Mouse (Mus musculus): Measurements from ENCODE around the gene Vwa8.
"Not testable (repeated sequence)": the region's sequence is repeated elsewhere in the genome, so short reads cannot be mapped to it uniquely, and the experiment has no call there.

The Vwa8 gene

DNA sequence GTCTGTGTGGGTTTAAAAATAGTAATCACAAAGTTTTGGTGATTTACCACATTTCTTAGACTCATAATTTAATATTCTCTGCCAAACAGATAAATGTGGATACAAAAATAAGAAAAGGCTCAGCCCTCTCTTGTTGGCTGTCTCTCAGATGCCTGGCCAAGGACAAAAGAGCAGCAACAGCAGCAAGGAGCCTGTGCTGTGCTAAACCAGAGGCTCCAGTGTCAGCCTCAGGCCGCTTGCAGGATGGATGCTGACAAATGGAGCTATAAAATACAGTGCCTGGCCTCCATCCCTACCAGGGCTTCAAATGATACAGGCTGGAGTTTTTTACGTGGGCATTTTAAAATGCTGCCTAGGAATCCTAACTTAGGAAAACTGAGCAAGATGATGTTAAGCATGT, 134.3 kb downstream of the Vwa8 start:
- DNase-seq (ENCODE audit: low spot score in 2 of 2): no peak

- DNase-seq (ENCODE audit: low spot score in 2 of 2): peak in 1 of 2 experiments; percentile 21
These were observed 135.4 kb downstream of the Vwa8 start for GRCm38 (mm10) chr14:78984296-78984695.

DNA sequence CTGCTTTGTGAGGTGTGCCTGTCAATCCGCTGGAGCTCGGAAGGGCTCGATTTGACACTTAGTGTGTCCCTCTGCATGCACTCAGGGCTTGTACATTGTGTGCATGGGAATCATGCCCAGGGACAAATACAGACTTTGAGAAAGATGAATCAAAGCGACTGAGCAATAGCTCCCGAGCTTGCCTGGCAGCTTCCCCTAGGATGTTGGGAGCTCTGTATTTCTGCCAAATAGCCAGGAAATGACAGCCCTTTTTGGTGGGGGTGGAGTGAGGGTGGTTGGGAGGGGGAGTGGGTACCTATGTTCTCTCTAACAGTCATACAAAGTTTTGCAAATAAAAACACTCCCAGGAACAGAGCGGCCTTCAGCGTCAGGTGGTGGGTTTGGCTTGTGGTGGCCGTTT, 138.7 kb downstream of the Vwa8 start:
- peak in 1 of 2 experiments; percentile 13 for DNase-seq (ENCODE audit: low spot score in 2 of 2)

- DNase-seq (ENCODE audit: low spot score in 2 of 2): no peak
These were observed 143.6 kb downstream of the Vwa8 start for GRCm38 (mm10) chr14:78992456-78992855.

GRCm38 (mm10) chr14:78993515-78993914, 144.7 kb downstream of the Vwa8 start:
- DNase-seq (ENCODE audit: low spot score in 2 of 2): no peak

- no peak for DNase-seq (ENCODE audit: low spot score in 2 of 2)
These were observed 147.5 kb downstream of the Vwa8 start for GRCm38 (mm10) chr14:78996359-78996758.

GRCm38 (mm10) chr14:79003576-79003975, 154.7 kb downstream of the Vwa8 start:
- DNase-seq (ENCODE audit: low spot score in 2 of 2): no peak

- not testable (repeated sequence) for DNase-seq (ENCODE audit: low spot score in 2 of 2)
These were observed 168.9 kb downstream of the Vwa8 start for GRCm38 (mm10) chr14:79017710-79018109.

- no peak for DNase-seq (ENCODE audit: low spot score in 2 of 2)
These were observed 169.7 kb downstream of the Vwa8 start for GRCm38 (mm10) chr14:79018564-79018963.

DNA sequence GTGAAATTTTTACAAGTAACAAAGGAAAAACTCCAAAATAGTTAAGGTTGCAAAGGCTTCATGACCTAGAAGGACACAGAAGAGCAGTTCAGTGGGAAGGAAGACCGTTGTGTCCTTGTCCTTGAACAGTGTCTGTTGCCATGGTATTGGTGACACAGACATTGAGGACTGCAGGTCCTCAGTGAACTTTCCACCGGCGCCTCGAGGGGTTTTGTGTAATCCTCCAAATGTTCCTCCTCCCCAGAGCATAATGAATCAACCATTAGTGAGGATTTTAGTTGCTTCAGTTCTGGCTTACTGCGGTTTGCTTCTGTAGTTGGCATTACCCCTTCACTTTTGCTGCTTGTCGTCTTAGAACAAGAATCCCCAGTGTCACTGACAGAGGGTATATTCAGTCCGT, 172.9 kb downstream of the Vwa8 start:
- no peak for DNase-seq (ENCODE audit: low spot score in 2 of 2)

GRCm38 (mm10) chr14:79028996-79029575, 180.2 kb downstream of the Vwa8 start:
- DNase-seq (ENCODE audit: low spot score in 2 of 2): no peak

DNA sequence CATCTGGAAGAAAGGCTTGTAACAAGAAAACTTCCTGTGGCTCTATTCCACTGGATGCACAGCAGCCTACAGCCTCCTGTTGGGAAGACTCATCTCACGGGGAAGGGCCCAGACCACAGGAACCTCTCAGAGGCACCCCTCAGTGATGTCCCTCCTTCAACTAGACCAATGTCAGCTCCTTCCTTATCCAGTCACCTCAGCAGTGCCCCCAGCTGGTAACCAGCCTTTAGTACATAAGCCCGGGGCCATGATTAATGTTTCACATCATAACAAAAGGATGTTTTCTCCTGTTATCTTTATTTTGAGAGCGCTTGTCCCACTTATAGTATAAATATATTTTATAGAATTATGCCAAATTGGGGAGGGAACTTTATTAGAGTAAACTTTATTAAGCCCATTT, 181.9 kb downstream of the Vwa8 start:
- DNase-seq (ENCODE audit: low spot score in 2 of 2): no peak

DNA sequence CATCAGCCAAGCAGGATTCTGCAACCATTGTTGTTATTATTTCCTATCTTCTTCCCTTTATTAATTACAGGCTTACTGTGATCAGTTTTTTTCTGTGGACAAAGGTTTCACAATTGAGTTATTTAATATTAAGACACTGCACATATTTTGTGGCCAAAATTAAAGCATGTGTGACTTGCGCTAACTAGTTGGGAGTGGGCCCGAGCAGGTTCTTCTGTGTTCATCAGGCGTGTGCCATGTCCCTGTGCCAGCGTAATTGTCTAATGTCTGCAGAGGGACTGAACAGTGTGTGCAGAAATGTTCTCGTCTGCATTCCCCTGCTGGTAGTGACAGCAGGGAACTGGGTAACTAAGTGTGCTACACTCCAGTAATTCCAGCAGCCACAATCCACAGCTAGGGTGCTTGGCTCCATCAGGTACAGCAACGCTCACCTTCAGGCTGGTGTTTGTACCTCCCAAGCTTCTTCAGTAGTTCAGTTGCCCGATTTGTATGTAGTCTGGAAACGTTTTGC, 182.4 kb downstream of the Vwa8 start:
- no peak for DNase-seq (ENCODE audit: low spot score in 2 of 2)

GRCm38 (mm10) chr14:79033396-79033795, 184.5 kb downstream of the Vwa8 start:
- DNase-seq (ENCODE audit: low spot score in 2 of 2): no peak

DNA sequence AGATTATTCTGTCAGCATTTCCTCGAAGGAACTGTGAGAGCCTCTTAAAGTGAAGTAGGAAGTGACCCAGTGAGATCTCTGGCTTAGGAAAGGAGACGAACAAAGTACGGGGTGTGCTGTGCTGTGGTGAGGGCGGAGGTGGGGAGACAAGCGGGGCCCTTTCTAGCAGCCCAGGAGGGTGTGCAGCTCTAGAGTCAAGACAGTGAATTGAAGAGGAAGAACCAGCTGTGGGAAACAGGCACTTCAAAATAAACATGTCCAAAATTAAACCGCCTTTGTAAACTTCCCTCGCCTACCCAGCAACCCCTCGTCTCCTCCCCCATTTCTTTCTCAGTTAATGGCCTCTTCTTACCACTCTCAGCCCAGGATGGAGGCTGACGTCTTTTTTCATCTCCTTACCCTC, 185.7 kb downstream of the Vwa8 start:
- no peak for DNase-seq (ENCODE audit: low spot score in 2 of 2)

DNA sequence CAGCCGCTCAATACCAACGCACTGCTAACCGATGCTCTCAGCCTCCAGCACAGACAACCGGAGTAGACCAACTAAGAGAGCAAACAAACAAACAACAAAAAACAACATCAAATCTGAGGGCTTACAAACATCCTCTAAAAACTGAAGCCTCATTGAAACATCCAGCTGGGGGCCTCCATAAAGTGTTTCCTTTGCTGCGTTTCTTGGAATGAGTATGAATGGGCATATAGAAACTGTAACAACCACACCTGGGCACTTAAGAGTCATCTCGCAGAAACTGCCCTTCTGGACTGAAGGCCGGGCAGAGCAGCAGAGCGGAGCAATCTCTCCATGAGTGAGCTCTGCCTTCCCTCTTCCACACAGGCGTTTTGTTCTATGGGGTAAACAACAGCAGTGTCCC, 186.7 kb downstream of the Vwa8 start:
- no peak for DNase-seq (ENCODE audit: low spot score in 2 of 2)

- no peak for DNase-seq (ENCODE audit: low spot score in 2 of 2)
These were observed 198.3 kb downstream of the Vwa8 start for GRCm38 (mm10) chr14:79047186-79047585.

DNA sequence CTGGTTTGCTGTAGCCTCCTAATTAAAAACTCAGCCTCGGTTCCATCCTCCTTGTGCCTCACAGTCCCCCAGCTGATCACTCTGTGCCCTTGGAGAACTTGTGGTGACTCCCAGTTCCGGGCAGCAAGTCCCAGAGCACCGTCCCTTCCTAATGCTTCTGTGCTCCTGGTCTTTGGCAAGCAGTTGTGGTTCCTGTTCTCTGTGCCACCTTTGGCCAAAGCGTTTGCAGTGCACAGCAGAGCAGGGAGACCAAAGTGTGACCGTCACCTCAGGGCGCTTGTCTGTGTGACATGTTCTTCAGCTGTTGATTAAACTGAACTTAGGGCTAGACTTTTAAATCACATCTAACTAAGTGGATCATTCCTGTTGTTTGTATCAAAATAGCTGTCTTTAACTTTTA, 199.1 kb downstream of the Vwa8 start:
- no peak for DNase-seq (ENCODE audit: low spot score in 2 of 2)

DNA sequence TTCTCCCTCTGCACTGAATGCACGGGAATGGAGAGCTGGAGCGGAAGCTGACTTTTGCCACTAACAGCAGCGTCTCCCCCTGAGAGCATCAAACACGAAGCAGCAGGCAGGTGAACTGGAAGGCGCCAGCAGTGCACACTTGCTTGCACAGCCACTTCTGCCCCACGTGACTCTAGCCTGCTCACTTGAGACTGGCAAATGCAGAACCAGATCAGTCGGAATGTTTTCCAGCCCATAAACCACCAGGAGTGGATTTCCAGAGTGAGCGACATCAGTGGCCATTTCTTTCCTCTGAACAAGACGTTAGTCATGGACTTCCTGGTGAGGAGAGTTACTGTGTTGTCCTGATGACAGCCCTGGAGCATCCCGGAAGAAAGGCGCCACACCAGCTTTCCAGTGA, 200.7 kb downstream of the Vwa8 start:
- DNase-seq (ENCODE audit: low spot score in 2 of 2): no peak

- peak in 1 of 2 experiments; percentile 30 for DNase-seq (ENCODE audit: low spot score in 2 of 2)
These were observed 216.8 kb downstream of the Vwa8 start for GRCm38 (mm10) chr14:79065636-79066035.

- DNase-seq (ENCODE audit: low spot score in 2 of 2): no peak
These were observed 220.7 kb downstream of the Vwa8 start for GRCm38 (mm10) chr14:79069515-79069914.

DNA sequence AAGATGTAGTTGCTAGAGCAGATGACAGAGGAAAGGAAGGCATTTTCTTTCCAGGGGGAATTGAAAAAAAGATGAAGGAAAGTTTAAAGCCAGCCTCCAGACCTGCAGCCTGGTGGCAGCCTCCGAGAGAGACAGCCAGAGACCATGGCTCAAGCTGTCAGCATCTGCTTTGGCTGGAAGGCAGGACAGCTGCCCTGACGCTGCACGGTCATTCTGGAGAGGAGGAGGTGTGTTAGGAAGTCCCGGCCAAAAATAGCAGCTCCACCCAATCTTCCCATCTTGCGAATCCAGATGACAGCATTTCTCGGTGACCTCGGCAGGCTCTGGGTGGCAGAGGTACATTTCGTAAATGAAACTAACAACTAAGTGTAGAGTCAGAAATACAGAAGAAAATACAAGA, 225.9 kb downstream of the Vwa8 start:
- no peak for DNase-seq (ENCODE audit: low spot score in 2 of 2)

- no peak for DNase-seq (ENCODE audit: low spot score in 2 of 2)
These were observed 227.9 kb downstream of the Vwa8 start for GRCm38 (mm10) chr14:79076560-79077300.

Data from left cerebral cortex, adult 9 months (tissue).